Mouse (Mus musculus): Measurements from ENCODE around the gene Lipa.

GRCm38 (mm10) chr19:34474228-34474990, 52.9 kb downstream of the Lipa start:
- TF ChIP-seq CTCF (conservative IDR thresholded peaks at IDR 0.05; ENCODE audit: insufficient read depth, insufficient read length, low read depth, low read length): no peak
- TF ChIP-seq POLR2A (IDR thresholded peaks at IDR 0.05; ENCODE audit: low read depth, low read length): no peak

Measured in kidney, adult 2 months (tissue).